Mouse (Mus musculus) midbrain, embryonic 14.5 days (tissue): ENCODE measurements around the gene Strip1. TPM values are rescaled to one million over a fixed set of nuclear protein-coding genes. Genes with fewer than 3 reads are reported as not detected.

ENCODE experiments used
- ATAC-seq: fragments of 200-750 bp; cut with Nextera tagmentation; 2 replicates; pipeline ENCODE4 v1.8.0; 2017; ENCODE audit warnings: moderate number of reproducible peaks, moderate library complexity; ENCODE audit not compliant: low FRiP score, low TSS enrichment
- DNase-seq: peaks from one replicate; pipeline ENCODE4 v3.0.0-alpha.2; 2015
- H3K27ac ChIP-seq: fragments of 300-500 bp; sonication (generic); replicated peaks from 2 replicates; pipeline ENCODE4 v1.5.1; 2014; ENCODE audit warnings: mild to moderate bottlenecking, low read depth, low read length, moderate library complexity
- H3K27me3 ChIP-seq: fragments of 300-500 bp; sonication (generic); 2 replicates; pipeline ENCODE4 v1.6.1; 2014; ENCODE audit warnings: low read length, control low read depth, mixed read lengths; ENCODE audit not compliant: control insufficient read depth, insufficient read depth
- H3K36me3 ChIP-seq: fragments of 300-500 bp; sonication (generic); 2 replicates; pipeline ENCODE4 v1.6.1; 2014; ENCODE audit warnings: low read length, control low read depth; ENCODE audit not compliant: control insufficient read depth, insufficient read depth
- H3K4me1 ChIP-seq: fragments of 300-500 bp; sonication (generic); 2 replicates; pipeline ENCODE4 v1.6.1; 2014; ENCODE audit warnings: mild to moderate bottlenecking, antibody characterized with exemption, low read length, control low read depth; ENCODE audit not compliant: control insufficient read depth, insufficient read depth
- H3K4me2 ChIP-seq: fragments of 300-500 bp; sonication (generic); 2 replicates; pipeline ENCODE4 v1.6.1; 2014; ENCODE audit warnings: mild to moderate bottlenecking, low read length, moderate library complexity
- H3K4me3 ChIP-seq: fragments of 300-500 bp; sonication (generic); replicated peaks from 2 replicates; pipeline ENCODE4 v1.5.1; 2014; ENCODE audit warnings: low read depth, low read length
- H3K9ac ChIP-seq: fragments of 300-500 bp; sonication (generic); replicated peaks from 2 replicates; pipeline ENCODE4 v1.6.1; 2014; ENCODE audit warnings: mild to moderate bottlenecking, low read length, moderate library complexity
- H3K9me3 ChIP-seq: fragments of 300-500 bp; sonication (generic); 2 replicates; pipeline ENCODE4 v1.6.1; 2016; ENCODE audit warnings: low read length, control low read depth, mixed read lengths; ENCODE audit not compliant: control insufficient read depth
- WGBS: fragments of 180-500 bp; shearing (Covaris S2); extraction: QIAGEN DNeasy Blood & Tissue Kit; methylation state at CpG from one replicate; pipeline ENCODE4 v1.1.7; 2014; 5-methylcytosine and 5-hydroxymethylcytosine counted together
- polyA plus RNA-seq: library from polyadenylated mRNA; unstranded; fragments of >200 nt; fragmentation: Nextera tagmentation; extraction: Ambion mirVana; gene quantifications from 2 replicates; pipeline ENCODE4 v1.2.1, GENCODE M21; 2014

Strip1 gene
- polyA plus RNA-seq, result 154 and 189 TPM in 2 replicates

DNA sequence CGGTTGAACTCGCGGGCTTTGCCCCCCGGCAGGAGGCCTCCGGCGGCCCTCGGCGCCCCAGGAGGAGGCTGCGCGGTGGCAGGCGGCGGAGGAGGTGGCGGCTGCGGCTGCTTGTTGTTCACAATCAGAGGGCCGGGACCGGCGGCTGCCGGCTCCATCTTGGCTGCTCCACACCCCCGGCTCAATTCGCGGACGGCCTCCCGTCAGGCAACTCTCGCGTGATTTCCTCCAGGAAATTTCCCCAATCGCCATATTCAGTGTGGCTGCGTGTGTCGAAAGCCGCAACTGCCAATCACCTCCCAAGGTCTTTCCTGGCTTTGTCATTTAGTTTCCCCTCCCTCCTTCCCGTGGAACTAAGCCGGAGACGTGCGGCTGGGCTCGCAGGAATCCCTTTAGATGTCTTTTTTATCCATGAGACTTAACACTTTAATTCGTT is at the start of gene Strip1:
TSS of gene Strip1 (minus strand) at position 172 of the 436 bp plus-strand sequence.
- Histone ChIP-seq H3K4me1 (peaks cover 20% of the 10 kb centered on the region), H3K9ac (peak within 1 kb of the TSS; percentile 98), H3K27me3 (no peaks in the 10 kb centered on the region), H3K4me3 (peak within 1 kb of the TSS; percentile 99), H3K36me3 (peaks cover 29% of the 10 kb centered on the region), H3K9me3 (no peaks in the 10 kb centered on the region), H3K4me2 (peak within 1 kb of the TSS; percentile 74), H3K27ac (peak within 1 kb of the TSS; percentile 98)
- DNase-seq (peak; percentile 98), ATAC-seq (peak; percentile 96)
- under 1% methylated on average over 34 of the region's 35 CpGs for WGBS

DNA sequence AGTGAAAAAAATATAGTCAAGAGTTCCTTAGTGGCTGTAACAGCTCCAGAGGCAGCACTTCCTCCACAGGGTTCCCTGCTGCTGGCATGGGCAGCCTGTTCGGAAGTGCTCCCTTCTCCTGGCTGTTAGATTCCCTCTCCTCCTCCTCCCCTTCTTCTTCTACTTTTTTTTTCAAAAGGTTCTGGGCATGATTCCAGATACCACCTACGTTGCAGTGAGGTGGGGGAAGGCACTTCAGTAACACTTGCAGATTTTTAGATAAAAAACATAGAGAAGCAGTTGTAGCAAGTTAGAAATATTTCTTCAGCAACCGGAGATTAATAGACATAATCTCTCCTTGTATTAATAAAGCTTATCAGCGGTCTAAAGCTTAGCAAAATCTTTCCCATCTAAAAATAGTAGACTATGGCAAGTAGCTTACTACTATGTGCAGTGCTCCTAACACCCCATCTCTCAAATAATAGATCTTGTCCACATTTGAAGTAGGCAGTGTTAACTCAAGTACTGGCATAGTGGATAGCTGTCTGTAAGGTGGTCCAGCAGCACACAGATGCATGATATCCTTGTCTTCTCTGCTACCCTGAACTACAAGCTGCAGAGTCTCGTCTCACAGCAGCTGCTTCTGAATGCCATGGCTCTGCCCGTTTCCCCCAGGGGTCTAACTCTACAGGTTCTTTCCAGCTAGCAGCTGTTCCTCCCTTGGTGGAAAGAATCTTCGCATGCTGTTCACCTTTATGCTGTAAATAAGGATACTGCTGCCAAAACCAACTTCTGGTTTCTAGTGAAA is 49.5 kb upstream of the Strip1 start:
- H3K9me3 ChIP-seq, result no peaks in the 10 kb centered on the region
- H3K4me2 ChIP-seq, result no peak overlapping the region
- H3K9ac ChIP-seq, result no peak overlapping the region
- 42% methylated on average over 7 of the region's 7 CpGs for WGBS
- H3K4me1 ChIP-seq, result peaks cover 4% of the 10 kb centered on the region; the same call in 1 of the 2 replicates
- no peak overlapping the region for H3K4me3 ChIP-seq
- H3K27me3 ChIP-seq, result no peaks in the 10 kb centered on the region
- peaks cover 11% of the 10 kb centered on the region; the same call in 1 of the 2 replicates for H3K36me3 ChIP-seq
- DNase-seq, result peak; percentile 60
- peak overlapping the region; percentile 14; the same call in 1 of the 2 replicates for H3K27ac ChIP-seq
- ATAC-seq, result no peak

DNA sequence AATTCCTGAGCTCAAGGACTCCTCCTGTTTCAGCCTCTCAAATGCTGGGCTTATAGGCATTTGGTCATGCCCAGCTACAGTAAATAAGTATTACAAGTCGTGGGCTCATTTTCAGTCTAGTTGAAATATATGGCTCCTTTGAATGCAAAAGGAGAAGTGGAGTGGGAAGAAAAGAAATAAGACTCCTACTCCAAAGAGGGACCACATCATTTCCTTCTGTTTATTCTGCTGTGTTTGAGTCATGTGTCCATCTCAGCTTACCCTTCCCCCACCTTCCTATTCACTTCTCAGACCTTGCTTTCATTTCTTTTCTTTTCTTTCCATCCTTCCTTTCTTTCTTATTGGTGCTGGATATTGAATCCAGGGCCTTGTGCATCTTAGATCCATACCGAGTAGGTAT is 40.0 kb upstream of the Strip1 start:
- H3K9me3 ChIP-seq, result no peaks in the 10 kb centered on the region
- H3K27ac ChIP-seq, result no peak overlapping the region
- WGBS, result 96% methylated on average over 2 of the region's 2 CpGs
- no peak overlapping the region for H3K9ac ChIP-seq
- ATAC-seq, result no peak
- no peaks in the 10 kb centered on the region for H3K4me1 ChIP-seq
- H3K4me3 ChIP-seq, result no peak overlapping the region
- no peaks in the 10 kb centered on the region for H3K27me3 ChIP-seq
- H3K4me2 ChIP-seq, result no peak overlapping the region
- DNase-seq, result no peak
- peaks cover 91% of the 10 kb centered on the region for H3K36me3 ChIP-seq

DNA sequence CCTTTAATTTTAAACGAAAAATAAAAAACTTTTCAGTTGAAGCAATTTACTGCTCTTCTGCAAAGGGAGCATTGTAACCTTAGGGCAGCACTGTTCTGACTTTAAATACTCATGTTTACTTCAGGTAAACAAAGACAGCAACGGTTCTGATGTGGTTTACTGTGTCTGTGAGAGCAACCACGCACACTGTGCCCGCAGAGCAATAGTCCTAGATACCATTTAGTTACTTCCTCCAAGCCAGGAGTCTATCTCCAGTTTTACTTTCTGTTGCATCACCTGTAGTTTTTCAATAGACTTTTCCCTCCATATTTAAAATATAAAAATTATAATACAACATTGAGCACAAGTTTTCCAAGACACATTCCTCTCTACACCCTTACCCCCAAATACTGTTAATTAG is 39.0 kb upstream of the Strip1 start:
- no peaks in the 10 kb centered on the region for H3K27me3 ChIP-seq
- H3K4me1 ChIP-seq, result no peaks in the 10 kb centered on the region
- peaks cover 92% of the 10 kb centered on the region for H3K36me3 ChIP-seq
- 91% methylated on average over 4 of the region's 4 CpGs for WGBS
- ATAC-seq (no peak), DNase-seq (no peak)
- no peak overlapping the region for H3K27ac ChIP-seq
- H3K4me2 ChIP-seq, result no peak overlapping the region
- H3K9me3 ChIP-seq, result no peaks in the 10 kb centered on the region
- H3K9ac ChIP-seq, result no peak overlapping the region
- H3K4me3 ChIP-seq, result no peak overlapping the region

DNA sequence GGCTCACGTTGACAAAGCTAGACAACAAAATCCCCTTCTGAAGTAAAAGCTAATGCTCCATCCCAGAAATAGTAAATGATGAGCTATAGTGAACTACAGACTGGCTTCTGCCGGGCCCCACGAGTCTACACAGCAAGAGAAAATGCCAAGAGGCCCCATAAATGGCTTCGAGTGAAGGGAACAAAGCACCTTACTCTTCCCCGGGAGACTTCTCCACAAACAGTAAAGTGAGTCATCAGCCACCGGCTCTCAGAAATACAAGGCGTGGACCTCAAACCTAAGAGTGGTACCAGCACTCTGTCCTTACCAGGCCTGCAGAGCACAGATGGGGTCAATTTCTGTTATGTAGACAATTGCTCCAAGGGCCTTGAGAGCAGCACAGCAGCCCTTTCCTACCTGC is 37.3 kb upstream of the Strip1 start:
- Histone ChIP-seq H3K9me3 (no peaks in the 10 kb centered on the region), H3K4me2 (no peak overlapping the region), H3K36me3 (peaks cover 92% of the 10 kb centered on the region), H3K4me1 (no peaks in the 10 kb centered on the region), H3K27me3 (no peaks in the 10 kb centered on the region), H3K9ac (no peak overlapping the region), H3K27ac (no peak overlapping the region), H3K4me3 (no peak overlapping the region)
- 97% methylated on average over 7 of the region's 7 CpGs for WGBS
- ATAC-seq (no peak), DNase-seq (no peak)

DNA sequence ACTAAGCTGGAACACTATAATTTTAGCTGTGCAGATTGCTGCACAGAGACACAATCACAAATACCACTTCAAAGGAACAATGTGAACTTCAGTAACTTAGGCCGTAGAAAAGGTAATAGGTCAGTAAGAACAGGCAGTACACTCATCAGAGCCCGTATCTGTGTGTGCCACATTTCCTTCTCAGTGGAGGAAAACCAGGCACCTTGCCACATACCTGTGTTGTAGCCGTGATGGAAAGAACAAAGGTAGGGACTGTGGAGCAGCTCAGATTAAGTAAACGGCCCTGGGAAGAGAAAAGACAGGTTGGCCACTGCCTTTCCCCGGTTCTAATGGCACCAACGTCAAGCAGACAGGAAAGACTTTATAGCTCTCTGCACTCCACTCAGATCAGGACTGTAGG is 35.9 kb upstream of the Strip1 start:
- Histone ChIP-seq H3K9ac (no peak overlapping the region), H3K4me1 (no peaks in the 10 kb centered on the region), H3K4me2 (no peak overlapping the region), H3K9me3 (no peaks in the 10 kb centered on the region), H3K27ac (no peak overlapping the region), H3K27me3 (no peaks in the 10 kb centered on the region), H3K36me3 (peaks cover 96% of the 10 kb centered on the region), H3K4me3 (no peak overlapping the region)
- DNase-seq (no peak), ATAC-seq (no peak)
- WGBS, result 91% methylated on average over 6 of the region's 6 CpGs

DNA sequence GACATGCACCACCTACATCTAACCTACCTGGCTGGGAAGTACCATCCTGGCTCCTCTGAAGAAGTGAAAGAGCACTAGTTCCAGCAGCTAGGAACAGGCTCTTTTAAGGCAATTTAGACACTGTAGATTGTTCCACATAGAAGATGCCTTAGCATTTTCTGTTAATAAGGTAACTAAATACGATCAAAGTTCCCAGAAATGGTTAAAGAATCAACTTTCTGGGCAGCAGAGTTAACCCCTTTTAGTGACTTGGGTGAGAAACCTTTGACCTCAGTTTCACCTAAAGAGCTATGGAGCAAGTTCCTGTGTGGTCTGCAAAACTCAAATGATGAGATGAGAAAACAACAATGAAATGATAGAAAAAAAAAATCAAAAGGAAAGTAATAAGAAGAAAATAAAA is 33.1 kb upstream of the Strip1 start:
- Histone ChIP-seq H3K4me2 (no peak overlapping the region), H3K4me1 (no peaks in the 10 kb centered on the region), H3K27ac (no peak overlapping the region), H3K27me3 (no peaks in the 10 kb centered on the region), H3K36me3 (peaks cover 98% of the 10 kb centered on the region), H3K4me3 (no peak overlapping the region), H3K9ac (no peak overlapping the region), H3K9me3 (no peaks in the 10 kb centered on the region)
- 96% methylated on average over 1 of the region's 1 CpGs for WGBS
- ATAC-seq (no peak), DNase-seq (no peak)

DNA sequence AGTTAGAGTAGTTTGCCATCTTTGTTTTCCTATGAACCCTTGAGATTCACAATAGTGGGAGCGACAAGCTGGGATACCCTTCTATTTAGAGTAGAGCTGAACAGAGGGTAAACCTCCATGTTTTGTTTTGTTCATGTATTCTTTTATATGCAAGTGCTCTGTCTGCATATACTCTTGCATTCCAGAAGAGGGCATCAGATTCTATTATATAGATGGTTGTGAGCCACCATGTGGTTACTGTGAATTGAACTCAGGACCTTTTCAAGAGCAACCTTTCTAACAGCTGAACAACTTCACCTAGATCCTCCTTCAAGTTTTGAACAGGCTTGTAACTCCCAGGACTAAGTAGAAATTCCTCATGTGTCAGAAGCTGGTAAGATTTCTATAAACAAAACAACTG is 27.5 kb upstream of the Strip1 start:
- Histone ChIP-seq H3K4me1 (no peaks in the 10 kb centered on the region), H3K9me3 (no peaks in the 10 kb centered on the region), H3K27me3 (no peaks in the 10 kb centered on the region), H3K4me3 (no peak overlapping the region), H3K4me2 (no peak overlapping the region), H3K36me3 (peaks cover 49% of the 10 kb centered on the region), H3K9ac (no peak overlapping the region), H3K27ac (no peak overlapping the region)
- peak; percentile 18 for DNase-seq
- no peak for ATAC-seq
- 89% methylated on average over 1 of the region's 1 CpGs for WGBS

DNA sequence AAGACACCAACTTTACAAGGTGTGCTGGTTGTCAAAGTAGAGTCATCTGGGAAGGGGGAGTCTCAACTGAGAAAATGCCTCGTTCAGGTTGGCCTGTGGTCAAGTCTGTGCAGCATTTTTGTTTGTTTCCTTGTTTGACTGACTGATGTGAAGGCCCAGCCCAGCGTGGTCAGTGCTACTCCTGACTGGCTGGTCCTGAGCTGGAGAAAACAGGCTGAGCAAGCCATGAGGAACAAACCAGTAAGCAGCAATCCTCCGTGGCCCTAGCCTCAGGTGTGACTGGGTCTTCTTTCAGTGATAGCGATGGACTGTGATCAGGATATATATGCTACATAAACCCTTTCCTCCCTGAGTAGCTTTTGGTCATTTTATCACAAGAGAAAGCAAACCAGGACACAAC is 25.4 kb upstream of the Strip1 start:
- Histone ChIP-seq H3K9ac (no peak overlapping the region), H3K4me1 (no peaks in the 10 kb centered on the region), H3K27ac (no peak overlapping the region), H3K4me3 (no peak overlapping the region), H3K9me3 (no peaks in the 10 kb centered on the region), H3K4me2 (no peak overlapping the region), H3K36me3 (peaks cover 28% of the 10 kb centered on the region), H3K27me3 (no peaks in the 10 kb centered on the region)
- ATAC-seq, result no peak
- 87% methylated on average over 4 of the region's 4 CpGs for WGBS
- no peak for DNase-seq
